Mouse (Mus musculus): ENCODE data around the gene Abcb8. TPM values are rescaled to one million over a fixed set of nuclear protein-coding genes. Genes with fewer than 3 reads are reported as not detected.

Gene Abcb8
- polyA plus RNA-seq, 1 experiment from 2014 or later: 39.9 TPM

DNA sequence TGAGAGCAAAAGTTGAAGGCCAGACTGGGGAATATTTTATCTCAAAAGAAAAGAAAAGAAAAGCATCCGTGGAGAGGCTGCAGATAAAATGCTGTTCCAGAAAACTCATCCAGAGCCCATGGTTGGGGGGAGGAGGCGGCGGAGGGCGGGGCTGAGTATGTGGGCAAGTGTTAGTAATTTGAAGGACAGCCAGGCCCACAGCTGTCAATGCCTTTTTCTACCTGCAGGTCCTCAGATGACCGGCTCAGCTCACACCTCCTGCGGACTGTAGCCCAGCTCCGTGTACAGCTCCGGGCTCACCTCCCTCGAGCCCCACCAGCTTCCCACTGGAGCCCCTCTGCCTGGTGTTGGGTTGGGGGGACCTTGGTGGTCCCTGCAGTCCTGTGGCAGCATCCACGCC, 6.2 kb downstream of the Abcb8 start:
- no peak for ATAC-seq (ENCODE audit: insufficient number of reproducible peaks, insufficient read depth, low FRiP score, low TSS enrichment, low read depth)
- no peaks in the 10 kb centered on the region for H3K9me3 ChIP-seq
- no peaks in the 10 kb centered on the region for H3K27me3 ChIP-seq
- 88% methylated on average over 10 of the region's 10 CpGs for WGBS
- no peak overlapping the region for H3K4me3 ChIP-seq
- no peak overlapping the region for H3K9ac ChIP-seq
- H3K4me2 ChIP-seq: no peak overlapping the region
- H3K36me3 ChIP-seq: peaks cover 39% of the 10 kb centered on the region
- H3K27ac ChIP-seq: no peak overlapping the region
- no peaks in the 10 kb centered on the region for H3K4me1 ChIP-seq

DNA sequence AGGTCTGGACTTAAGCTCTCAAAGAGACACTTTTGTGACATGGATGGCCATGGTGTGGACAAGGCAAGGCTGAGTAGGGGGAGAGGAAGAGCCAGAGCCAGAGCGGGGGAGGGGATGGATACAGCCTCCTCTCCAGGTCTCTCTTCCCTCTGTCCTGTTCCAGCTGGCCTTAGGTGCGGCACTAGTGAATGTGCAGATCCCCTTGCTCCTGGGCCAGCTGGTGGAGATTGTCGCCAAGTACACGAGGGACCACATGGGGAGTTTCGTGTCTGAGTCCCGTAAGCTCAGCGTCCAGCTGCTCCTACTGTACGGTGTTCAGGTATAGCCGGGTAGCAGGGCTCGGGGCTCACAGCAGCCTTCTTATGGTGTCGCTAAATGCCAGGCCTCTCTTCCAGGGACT, 6.9 kb downstream of the Abcb8 start:
- Histone ChIP-seq H3K9me3 (no peaks in the 10 kb centered on the region), H3K27ac (no peak overlapping the region), H3K4me3 (no peak overlapping the region), H3K27me3 (no peaks in the 10 kb centered on the region), H3K9ac (no peak overlapping the region), H3K4me2 (no peak overlapping the region), H3K4me1 (no peaks in the 10 kb centered on the region), H3K36me3 (peaks cover 43% of the 10 kb centered on the region)
- no peak for ATAC-seq (ENCODE audit: insufficient number of reproducible peaks, insufficient read depth, low FRiP score, low TSS enrichment, low read depth)
- 84% methylated on average over 11 of the region's 11 CpGs for WGBS

DNA sequence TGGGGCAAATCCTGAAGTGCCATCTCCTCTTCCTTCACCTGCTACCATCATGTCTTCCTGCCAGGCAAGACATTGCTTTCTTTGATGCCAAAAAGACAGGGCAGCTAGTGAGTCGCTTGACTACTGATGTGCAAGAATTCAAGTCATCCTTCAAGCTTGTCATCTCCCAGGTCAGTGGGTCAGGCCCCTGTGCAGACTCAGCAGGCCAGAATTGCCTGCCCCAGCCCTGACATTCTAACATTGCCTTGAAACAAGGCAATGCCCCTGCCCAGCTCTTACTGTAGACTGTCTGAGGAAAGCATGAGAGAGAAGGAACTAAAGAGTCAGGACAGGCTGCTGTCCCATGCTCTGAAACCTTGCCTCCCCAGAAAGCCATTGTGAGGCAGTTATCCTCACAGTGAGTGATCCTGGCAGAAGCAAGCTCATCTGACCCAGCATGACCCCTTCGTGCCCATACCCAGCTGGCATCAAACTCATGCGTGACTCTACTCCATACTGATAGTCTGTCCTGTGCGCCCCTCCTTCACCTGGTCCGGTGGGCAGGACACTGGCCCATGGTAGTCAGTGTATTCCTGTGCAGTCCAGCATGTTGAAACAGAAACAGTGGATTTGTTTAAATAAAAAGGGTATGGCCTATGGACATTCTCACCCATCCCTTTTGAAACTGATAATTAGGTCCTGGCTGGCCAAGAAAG, 7.6 kb downstream of the Abcb8 start:
- 93% methylated on average over 5 of the region's 5 CpGs for WGBS
- Histone ChIP-seq H3K9me3 (no peaks in the 10 kb centered on the region), H3K36me3 (peaks cover 50% of the 10 kb centered on the region), H3K4me1 (no peaks in the 10 kb centered on the region), H3K27me3 (no peaks in the 10 kb centered on the region), H3K4me3 (no peak overlapping the region), H3K9ac (no peak overlapping the region), H3K4me2 (no peak overlapping the region), H3K27ac (no peak overlapping the region)
- ATAC-seq (ENCODE audit: insufficient number of reproducible peaks, insufficient read depth, low FRiP score, low TSS enrichment, low read depth): no peak

DNA sequence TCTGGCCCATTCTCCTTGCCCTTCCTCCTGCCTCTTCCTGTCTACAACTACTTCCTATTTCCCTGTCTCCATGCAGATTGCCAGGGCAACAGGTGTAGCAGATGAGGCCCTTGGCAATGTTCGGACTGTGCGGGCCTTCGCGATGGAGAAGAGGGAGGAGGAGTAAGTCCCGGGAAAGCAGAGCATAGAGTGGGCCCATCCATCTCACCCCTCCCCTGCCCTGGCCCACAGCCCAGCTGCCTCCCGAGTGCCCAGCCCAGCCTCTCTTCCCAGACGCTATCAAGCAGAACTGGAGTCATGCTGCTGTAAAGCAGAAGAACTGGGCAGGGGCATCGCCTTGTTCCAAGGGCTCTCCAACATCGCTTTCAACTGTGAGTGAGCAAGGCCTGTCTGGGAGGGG, 8.5 kb downstream of the Abcb8 start:
- Histone ChIP-seq H3K9me3 (no peaks in the 10 kb centered on the region), H3K9ac (no peak overlapping the region), H3K27me3 (no peaks in the 10 kb centered on the region), H3K4me1 (no peaks in the 10 kb centered on the region), H3K4me2 (no peak overlapping the region), H3K27ac (no peak overlapping the region), H3K36me3 (peaks cover 59% of the 10 kb centered on the region), H3K4me3 (no peak overlapping the region)
- WGBS: 93% methylated on average over 9 of the region's 9 CpGs
- ATAC-seq (ENCODE audit: insufficient number of reproducible peaks, insufficient read depth, low FRiP score, low TSS enrichment, low read depth): no peak

DNA sequence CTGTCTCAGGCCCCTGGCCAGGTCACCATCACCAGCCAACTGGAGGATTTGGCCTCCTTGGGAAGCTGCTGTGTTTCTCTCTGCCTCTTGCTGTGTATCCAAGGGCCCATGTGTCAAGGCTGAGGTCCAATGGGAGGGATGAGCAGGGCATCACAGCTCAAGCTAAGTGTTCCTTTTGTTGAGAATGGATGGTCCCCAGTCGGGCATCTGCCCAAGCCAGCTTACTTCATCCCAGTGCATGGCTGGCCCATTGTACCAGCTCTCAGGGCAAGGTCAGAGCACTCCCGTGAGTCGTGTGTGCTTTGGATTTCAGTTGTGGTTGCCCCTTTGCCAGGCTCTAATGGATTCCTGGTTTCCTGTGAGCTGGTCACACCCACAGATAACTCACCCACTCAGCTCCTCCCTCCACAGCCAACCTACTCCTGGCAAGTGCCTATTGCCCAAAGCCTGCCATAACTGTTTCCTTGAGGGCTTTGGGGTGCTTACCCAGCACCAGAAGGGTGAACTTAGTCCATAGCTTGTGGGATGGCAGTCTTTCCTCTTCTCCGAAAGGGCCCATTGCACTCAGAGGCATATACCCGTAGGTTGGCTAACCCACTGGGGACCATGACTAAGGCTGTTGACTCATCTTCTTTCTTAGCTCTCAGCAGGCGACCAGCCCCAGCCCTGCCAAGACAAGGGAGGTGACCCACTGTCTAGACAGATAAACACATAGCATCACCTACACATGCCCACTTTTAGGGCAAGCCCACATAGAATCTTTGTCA, 11.3 kb downstream of the Abcb8 start:
- Histone ChIP-seq H3K9ac (no peak overlapping the region), H3K9me3 (no peaks in the 10 kb centered on the region), H3K27me3 (no peaks in the 10 kb centered on the region), H3K4me1 (no peaks in the 10 kb centered on the region), H3K4me3 (no peak overlapping the region), H3K27ac (no peak overlapping the region), H3K4me2 (no peak overlapping the region), H3K36me3 (peaks cover 77% of the 10 kb centered on the region)
- 80% methylated on average over 6 of the region's 6 CpGs for WGBS
- ATAC-seq (ENCODE audit: insufficient number of reproducible peaks, insufficient read depth, low FRiP score, low TSS enrichment, low read depth): no peak

DNA sequence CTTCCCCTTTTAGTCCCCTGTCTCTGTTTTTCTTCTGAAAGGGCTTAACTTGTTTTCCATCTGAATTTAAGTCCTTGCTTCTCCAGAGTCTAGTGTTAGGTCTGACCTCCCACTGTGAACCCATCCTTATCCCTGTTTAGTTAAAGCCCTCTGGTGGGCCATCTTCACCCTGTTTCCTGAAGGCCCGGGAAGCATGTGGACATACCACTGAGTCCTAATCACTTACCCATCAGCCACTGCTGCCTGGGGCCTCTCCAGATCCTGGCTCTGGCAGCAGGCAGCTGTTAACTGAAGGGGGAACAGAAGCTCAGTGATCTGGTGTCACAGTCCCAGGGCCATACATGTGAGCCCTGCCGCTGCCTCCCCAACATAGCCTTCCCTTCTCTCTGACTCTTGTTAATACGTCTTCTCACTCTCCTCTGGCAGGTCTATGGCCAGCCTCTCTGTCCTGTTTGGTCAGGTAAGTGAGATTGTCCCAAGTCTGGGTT, 12.0 kb downstream of the Abcb8 start:
- 75% methylated on average over 3 of the region's 3 CpGs for WGBS
- ATAC-seq (ENCODE audit: insufficient number of reproducible peaks, insufficient read depth, low FRiP score, low TSS enrichment, low read depth): no peak

DNA sequence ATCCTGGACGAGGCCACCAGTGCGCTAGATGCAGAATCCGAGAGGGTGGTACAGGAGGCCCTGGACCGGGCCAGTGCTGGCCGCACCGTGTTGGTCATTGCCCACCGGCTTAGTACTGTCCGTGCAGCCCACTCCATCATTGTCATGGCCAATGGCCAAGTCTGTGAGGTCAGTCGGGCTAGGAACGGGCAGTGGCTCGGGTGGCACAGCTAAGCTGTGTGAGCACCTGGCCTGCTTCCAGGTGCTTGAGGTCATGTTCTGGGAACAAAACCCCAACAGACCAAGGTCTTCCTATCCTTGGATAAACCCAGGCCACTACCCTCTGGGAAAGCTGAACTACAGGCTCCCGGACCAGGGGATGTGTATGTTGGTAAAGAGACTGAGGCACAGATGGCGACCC, 15.2 kb downstream of the Abcb8 start:
- H3K9ac ChIP-seq: no peak overlapping the region
- no peaks in the 10 kb centered on the region for H3K27me3 ChIP-seq
- H3K9me3 ChIP-seq: no peaks in the 10 kb centered on the region
- H3K27ac ChIP-seq: no peak overlapping the region
- WGBS: 93% methylated on average over 13 of the region's 13 CpGs
- peaks cover 12% of the 10 kb centered on the region for H3K4me1 ChIP-seq
- no peak for ATAC-seq (ENCODE audit: insufficient number of reproducible peaks, insufficient read depth, low FRiP score, low TSS enrichment, low read depth)
- H3K4me2 ChIP-seq: no peak overlapping the region
- peaks cover 48% of the 10 kb centered on the region for H3K36me3 ChIP-seq
- no peak overlapping the region for H3K4me3 ChIP-seq

More for the DNA sequence above, 12.0 kb downstream of the Abcb8 start:
- Histone ChIP-seq H3K4me2 (no peak overlapping the region), H3K9ac (no peak overlapping the region), H3K27me3 (no peaks in the 10 kb centered on the region), H3K27ac (no peak overlapping the region), H3K36me3 (peaks cover 71% of the 10 kb centered on the region), H3K4me1 (no peaks in the 10 kb centered on the region), H3K4me3 (no peak overlapping the region), H3K9me3 (no peaks in the 10 kb centered on the region)

DNA sequence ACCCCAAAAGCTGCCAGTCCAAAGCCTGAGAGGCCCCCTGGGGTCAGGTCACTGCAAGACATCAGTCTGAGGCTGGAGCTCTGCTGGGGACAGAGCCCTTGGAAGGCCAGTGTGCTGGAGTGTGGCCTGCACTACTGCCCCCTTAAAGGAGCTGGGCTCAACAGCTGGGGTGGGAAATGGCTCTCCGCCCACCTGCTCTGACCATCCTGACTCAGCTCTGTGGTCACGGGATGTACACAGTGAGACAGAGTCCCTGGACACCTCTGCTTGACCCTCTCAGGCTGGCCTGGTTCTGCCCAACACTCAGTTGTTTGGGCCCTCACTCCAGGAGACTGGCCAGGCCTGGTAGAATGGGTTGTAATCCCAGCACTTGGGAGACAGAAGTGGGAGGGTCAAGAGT, 16.0 kb downstream of the Abcb8 start:
- Histone ChIP-seq H3K36me3 (peaks cover 41% of the 10 kb centered on the region), H3K4me2 (no peak overlapping the region), H3K27me3 (no peaks in the 10 kb centered on the region), H3K27ac (no peak overlapping the region), H3K4me1 (peaks cover 20% of the 10 kb centered on the region), H3K4me3 (no peak overlapping the region), H3K9ac (no peak overlapping the region), H3K9me3 (no peaks in the 10 kb centered on the region)
- no peak for ATAC-seq (ENCODE audit: insufficient number of reproducible peaks, insufficient read depth, low FRiP score, low TSS enrichment, low read depth)
- 77% methylated on average over 2 of the region's 2 CpGs for WGBS

DNA sequence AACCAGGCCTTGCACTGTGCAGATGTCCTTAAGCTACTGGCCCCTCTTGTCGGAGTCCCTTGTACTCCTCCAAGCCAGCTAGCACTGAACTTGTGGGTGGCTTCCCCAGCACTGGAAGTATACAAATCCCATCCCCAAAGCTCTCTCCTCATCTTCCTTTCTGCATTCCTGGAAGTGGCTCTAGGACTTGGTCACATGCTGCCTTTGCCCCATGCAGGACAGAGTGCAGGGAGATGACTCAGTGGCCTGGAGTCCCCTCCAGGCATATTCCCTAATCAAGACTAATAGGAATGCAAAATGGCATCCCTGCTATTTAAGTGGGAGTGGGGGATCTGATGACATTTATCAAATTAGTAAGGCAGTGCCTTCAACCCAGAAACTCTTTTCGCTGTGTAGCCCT, 18.6 kb downstream of the Abcb8 start:
- H3K27ac ChIP-seq: no peak overlapping the region
- H3K4me3 ChIP-seq: no peak overlapping the region
- peaks cover 18% of the 10 kb centered on the region for H3K36me3 ChIP-seq
- no peak overlapping the region for H3K4me2 ChIP-seq
- WGBS: 89% methylated on average over 2 of the region's 2 CpGs
- no peaks in the 10 kb centered on the region for H3K27me3 ChIP-seq
- no peaks in the 10 kb centered on the region for H3K9me3 ChIP-seq
- H3K4me1 ChIP-seq: peaks cover 33% of the 10 kb centered on the region
- no peak overlapping the region for H3K9ac ChIP-seq
- ATAC-seq (ENCODE audit: insufficient number of reproducible peaks, insufficient read depth, low FRiP score, low TSS enrichment, low read depth): no peak

DNA sequence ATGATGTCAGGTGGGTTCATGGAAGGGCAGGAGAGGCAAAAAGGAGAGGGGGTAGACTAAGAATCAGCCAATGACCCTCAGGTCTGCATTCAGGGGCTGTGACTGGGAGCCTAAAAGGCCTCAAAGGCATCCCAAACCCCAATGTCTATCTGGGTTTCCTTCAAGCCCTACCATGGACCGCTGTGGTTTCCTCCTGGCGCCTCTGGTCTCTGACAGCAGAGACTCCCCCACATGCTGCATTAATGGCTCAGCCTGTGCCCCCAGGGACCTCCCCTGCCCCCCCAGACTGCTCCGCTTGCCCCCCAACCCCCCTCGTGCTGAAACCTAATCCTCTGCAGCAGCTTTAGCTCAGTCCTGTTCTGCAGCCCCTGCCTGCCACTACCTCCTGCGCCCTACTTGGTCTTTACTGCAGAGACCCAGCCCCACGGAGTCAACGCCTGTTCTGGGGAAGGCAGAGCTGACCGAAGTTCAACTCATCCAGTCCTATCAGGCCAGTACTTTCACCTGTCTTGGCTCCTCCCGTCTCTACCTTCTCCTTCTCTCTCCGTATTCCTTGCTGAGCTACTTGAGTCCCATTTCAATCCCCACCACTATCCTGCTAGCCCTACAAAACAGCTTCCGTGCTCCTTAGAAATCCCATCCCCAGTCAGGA, 19.7 kb downstream of the Abcb8 start, which contains the start of gene Asic3:
Gene Asic3 (plus strand): TSS at position 351 of the 652 bp plus-strand sequence.
- H3K9me3 ChIP-seq: no peaks in the 10 kb centered on the region
- ATAC-seq (ENCODE audit: insufficient number of reproducible peaks, insufficient read depth, low FRiP score, low TSS enrichment, low read depth): no peak
- 25% methylated on average over 11 of the region's 11 CpGs for WGBS
- no peak within 1 kb of the TSS for H3K4me3 ChIP-seq
- no peaks in the 10 kb centered on the region for H3K27me3 ChIP-seq
- peak within 1 kb of the TSS; percentile 40; the same call in 1 of the 2 replicates for H3K9ac ChIP-seq
- H3K4me1 ChIP-seq: peaks cover 33% of the 10 kb centered on the region
- peak within 1 kb of the TSS; percentile 63 for H3K27ac ChIP-seq
- H3K4me2 ChIP-seq: peak within 1 kb of the TSS; percentile 39
- H3K36me3 ChIP-seq: peaks cover 16% of the 10 kb centered on the region

DNA sequence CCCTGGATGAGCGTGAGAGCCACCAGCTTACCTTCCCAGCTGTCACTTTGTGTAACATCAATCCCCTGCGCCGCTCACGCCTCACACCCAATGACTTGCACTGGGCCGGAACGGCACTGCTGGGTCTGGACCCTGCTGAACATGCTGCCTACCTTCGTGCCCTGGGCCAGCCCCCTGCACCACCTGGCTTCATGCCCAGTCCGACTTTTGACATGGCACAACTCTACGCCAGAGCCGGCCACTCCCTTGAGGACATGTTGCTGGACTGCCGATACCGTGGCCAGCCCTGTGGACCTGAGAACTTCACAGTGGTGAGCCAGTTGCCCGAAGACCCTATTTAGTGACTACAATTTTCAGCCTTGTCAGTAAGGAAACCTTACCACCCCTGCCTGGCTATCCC, 20.5 kb downstream of the Abcb8 start:
- Histone ChIP-seq H3K27ac (peak overlapping the region; percentile 63), H3K4me2 (peak overlapping the region; percentile 39), H3K27me3 (no peaks in the 10 kb centered on the region), H3K4me1 (peaks cover 33% of the 10 kb centered on the region), H3K36me3 (peaks cover 17% of the 10 kb centered on the region), H3K4me3 (no peak overlapping the region), H3K9me3 (no peaks in the 10 kb centered on the region), H3K9ac (no peak overlapping the region)
- ATAC-seq (ENCODE audit: insufficient number of reproducible peaks, insufficient read depth, low FRiP score, low TSS enrichment, low read depth): no peak
- WGBS: 86% methylated on average over 13 of the region's 13 CpGs

Measured in embryonic facial prominence, embryonic 13.5 days (tissue).